In the genomic region with DNA sequence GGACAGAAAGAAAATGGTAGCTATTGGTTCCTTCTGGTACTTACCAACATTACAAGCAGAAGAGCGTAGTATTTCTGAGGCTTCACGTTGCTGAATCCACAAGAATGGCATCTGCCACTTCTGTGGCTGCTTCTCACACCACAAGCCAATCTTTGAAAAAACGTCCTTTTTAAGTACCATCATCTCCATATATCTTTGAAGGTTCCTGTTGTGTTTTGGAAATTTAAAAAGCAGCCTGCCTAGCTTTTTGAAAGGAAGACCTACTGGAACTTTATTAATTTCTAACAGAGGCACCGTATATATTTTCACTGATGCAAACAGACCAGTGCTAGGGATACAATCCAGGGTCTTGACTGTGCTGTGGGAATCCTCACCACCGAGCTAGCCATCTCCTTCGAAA, we compare ENCODE assay signal across 10 mouse cellular contexts. TPM values are rescaled to one million over a fixed set of nuclear protein-coding genes. Genes with fewer than 3 reads are reported as not detected.
A peak's percentile ranks its signal among the peaks of the same experiment; 100 is the strongest.
DNase-seq lines count a peak whose midpoint lies in the region; ATAC-seq lines count a peak whose summit lies in the region.
"Had no signal": no experiment of that assay in that cellular context is flagged by ENCODE, and none has a peak within 500 bp of the region (broad histone marks: within the 10 kb centered on the region; RNA-seq: fewer than 3 reads in every experiment).

No protein-coding gene starts in this region.

- H3K9ac ChIP-seq in liver, embryonic 12.5 days: peak overlapping the region; percentile 95

- no peaks in the 10 kb centered on the region for H3K9me3 ChIP-seq in megakaryocyte, embryonic 14.5 days
- no peaks in the 10 kb centered on the region for H3K9me3 ChIP-seq in liver, embryonic 12.5 days (replicated peaks)

- DNase-seq in CD4-positive, CD25-positive, alpha-beta regulatory T cell, adult 2 months (ENCODE audit: low read depth, low spot score): peak; percentile 4
- DNase-seq in yolk sac, embryonic 10.5 days (ENCODE audit: low spot score): no peak
- no peak for DNase-seq in cerebellum, adult 11 months
- DNase-seq in T-cell, adult 2 months (ENCODE audit: low spot score): no peak
- DNase-seq: kidney, adult 9 months; right cerebral cortex, postnatal 4 days had no signal

- peaks cover 12% of the 10 kb centered on the region for H3K27me3 ChIP-seq in megakaryocyte, embryonic 14.5 days (replicated peaks)
- H3K27me3 ChIP-seq in liver, embryonic 12.5 days (replicated peaks): peaks cover 16% of the 10 kb centered on the region; the same call in 1 of the 2 replicates

- WGBS in liver, embryonic 12.5 days (ENCODE audit: insufficient replicate concordance): 44% methylated on average over 6 of the region's 6 CpGs

- ATAC-seq in CD4-positive, CD25-positive, alpha-beta regulatory T cell, adult 4 months: no peak
- no peak for ATAC-seq in megakaryocyte, adult 5-6 weeks (ENCODE audit: poor library complexity, severe bottlenecking)
- no peak for ATAC-seq in liver, embryonic 12.5 days

- H3K4me1 ChIP-seq in megakaryocyte, embryonic 14.5 days: peaks cover 52% of the 10 kb centered on the region
- H3K4me1 ChIP-seq in liver, embryonic 12.5 days: peaks cover 34% of the 10 kb centered on the region

- 0 out of 2 replicates have a peak overlapping the region, but pooled peaks have one; percentile 84 for H3K27ac ChIP-seq in liver, embryonic 12.5 days

- H3K4me2 ChIP-seq in liver, embryonic 12.5 days: peak overlapping the region; percentile 86

- H3K36me3 ChIP-seq in megakaryocyte, embryonic 14.5 days (replicated peaks; ENCODE audit: low read length): peaks cover 38% of the 10 kb centered on the region
- H3K36me3 ChIP-seq in liver, embryonic 12.5 days: peaks cover 40% of the 10 kb centered on the region

- H3K4me3 ChIP-seq in megakaryocyte, embryonic 14.5 days (replicated peaks): peak overlapping the region; percentile 100
- H3K4me3 ChIP-seq in liver, embryonic 12.5 days: peak overlapping the region; percentile 88

RNA-seq across cellular contexts. Expression of gene Rab30, which starts 1.4 kb away (rescaled TPM):
- under 1 TPM in 1 of 2 experiments, not detected in 1; 0.60 TPM for polyA plus RNA-seq in CD4-positive, CD25-positive, alpha-beta regulatory T cell, adult 4 months (2017; shearing (Covaris generic))
- not detected in 2 replicates for polyA plus RNA-seq in megakaryocyte, embryonic 14.5 days (2012; ENCODE audit: insufficient read depth, low replicate concordance)
- total RNA-seq in megakaryocyte, adult 5-6 weeks (2015): 0.02 and 0.27 TPM in 2 replicates
- total RNA-seq in megakaryocyte, adult 5-6 weeks (2017): 0.11 and 0.57 TPM in 2 replicates
- 6.2 and 7.9 TPM in 2 replicates for polyA plus RNA-seq in liver, embryonic 12.5 days (2016; fragmentation: Nextera tagmentation; extraction: Ambion mirVana)
